Mouse (Mus musculus) left cerebral cortex, adult 8-10 months (tissue): ENCODE measurements around the gene Grtp1. TPM values are rescaled to one million over a fixed set of nuclear protein-coding genes. Genes with fewer than 3 reads are reported as not detected.

Experiments
- DNase-seq, 2 experiments: peaks; one replicate each; pipeline ENCODE4 v3.0.0; 2022; ENCODE audit warnings: low spot score in 2 of 2
- total RNA-seq, 4 experiments: library from RNA; stranded (reverse); gene quantifications; 2 replicates each; pipeline ENCODE4 v1.2.4; 2022

Grtp1 gene
- total RNA-seq, 4 experiments from 2014 or later = 5.1 to 7.4 (median 5.7) TPM

DNA sequence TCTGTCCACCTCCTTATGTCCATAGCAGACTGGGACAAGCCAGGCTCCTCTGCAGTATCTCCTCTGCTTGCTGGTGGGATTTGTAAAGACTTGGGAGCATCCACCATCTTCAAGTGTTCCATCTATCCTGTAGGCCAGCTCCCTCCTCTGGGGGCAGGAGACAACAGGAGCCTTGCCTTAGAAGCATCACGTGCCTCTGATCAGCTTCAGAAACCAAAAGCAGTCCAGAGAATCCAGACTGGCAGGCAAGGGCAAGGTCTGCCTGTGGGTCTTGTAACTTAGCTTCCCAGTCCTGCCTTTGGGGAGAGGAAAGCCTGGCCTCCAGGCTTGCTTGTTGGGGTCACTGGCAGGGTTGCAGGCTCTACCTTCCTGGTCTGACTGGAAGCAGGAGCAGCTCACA lies 24.8 kb downstream of the Grtp1 start:
- no peak for DNase-seq

DNA sequence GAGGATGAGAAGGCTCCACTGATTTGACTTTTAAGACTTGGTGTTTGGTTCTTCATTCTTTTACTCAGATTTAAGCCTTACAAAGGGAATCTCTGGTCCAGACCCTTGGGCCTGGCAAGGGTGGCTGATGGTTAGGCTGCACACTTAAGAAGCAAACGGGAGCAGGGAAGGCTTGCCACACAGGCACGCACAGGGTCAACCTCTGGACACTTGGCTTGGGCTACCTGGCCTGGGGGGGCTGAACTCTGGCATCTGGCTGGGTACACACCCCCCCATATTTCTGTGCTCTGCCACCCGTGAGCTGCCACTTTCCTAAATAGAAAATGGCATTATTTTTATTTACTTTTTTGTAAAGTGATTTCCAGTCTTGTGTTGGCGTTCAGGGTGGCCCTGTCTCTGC lies 25.6 kb downstream of the Grtp1 start:
- no peak for DNase-seq

- no peak for DNase-seq
These were observed 26.1 kb downstream of the Grtp1 start for GRCm38 (mm10) chr8:13174305-13174704.

- no peak for DNase-seq
These were observed 29.9 kb downstream of the Grtp1 start for GRCm38 (mm10) chr8:13170510-13170909.

DNA sequence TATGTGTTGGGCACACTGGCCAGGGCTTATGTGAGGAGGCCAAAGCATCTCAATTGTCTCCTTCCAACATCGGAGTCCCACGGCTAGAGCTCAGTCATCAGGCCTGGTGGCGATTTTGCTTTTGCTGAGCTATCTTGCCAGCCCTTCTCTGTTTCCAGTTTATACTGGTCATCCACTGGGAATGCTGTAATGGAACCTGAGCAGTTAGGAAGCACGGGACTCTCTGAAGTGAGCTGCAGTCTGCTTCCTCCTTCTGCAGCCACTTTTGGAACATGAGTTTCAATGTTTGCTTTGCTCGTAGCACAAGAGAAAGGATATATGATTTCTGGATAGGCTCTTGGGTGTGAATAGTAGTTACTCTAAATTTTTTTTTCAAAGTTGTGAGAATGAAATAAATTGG lies 36.1 kb downstream of the Grtp1 start:
- DNase-seq = no peak

GRCm38 (mm10) chr8:13163563-13163962 lies 36.9 kb downstream of the Grtp1 start:
- DNase-seq = no peak

GRCm38 (mm10) chr8:13162098-13162497 lies 38.3 kb downstream of the Grtp1 start:
- no peak for DNase-seq

- DNase-seq = no peak
These were observed 39.7 kb downstream of the Grtp1 start for GRCm38 (mm10) chr8:13160691-13161090.

DNA sequence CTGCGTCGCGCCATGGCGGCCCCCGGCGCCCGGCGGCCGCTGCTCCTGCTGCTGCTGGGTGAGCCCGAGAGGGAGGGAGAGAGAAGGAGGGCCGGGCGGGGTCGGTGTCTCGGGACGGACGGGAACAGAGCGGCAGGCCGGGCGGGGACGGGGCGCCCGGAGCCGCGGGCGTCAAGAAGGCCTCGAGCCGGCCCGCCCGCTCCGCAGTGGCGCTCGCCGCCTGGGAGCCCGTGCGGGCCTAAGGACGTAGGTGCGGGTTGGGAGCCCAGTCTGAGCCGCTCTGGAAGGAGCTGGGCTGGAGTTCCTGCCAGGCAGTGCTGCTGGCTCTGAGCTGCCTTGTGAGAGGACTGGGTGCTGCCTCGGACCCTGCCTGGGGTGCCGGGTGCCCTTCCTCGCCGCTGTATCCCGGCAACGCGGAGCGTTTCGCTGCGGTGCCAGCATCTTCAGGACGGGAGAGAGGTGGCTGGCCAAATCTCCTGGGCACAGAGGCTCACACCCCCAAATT lies 41.0 kb downstream of the Grtp1 start:
- DNase-seq = no peak

DNA sequence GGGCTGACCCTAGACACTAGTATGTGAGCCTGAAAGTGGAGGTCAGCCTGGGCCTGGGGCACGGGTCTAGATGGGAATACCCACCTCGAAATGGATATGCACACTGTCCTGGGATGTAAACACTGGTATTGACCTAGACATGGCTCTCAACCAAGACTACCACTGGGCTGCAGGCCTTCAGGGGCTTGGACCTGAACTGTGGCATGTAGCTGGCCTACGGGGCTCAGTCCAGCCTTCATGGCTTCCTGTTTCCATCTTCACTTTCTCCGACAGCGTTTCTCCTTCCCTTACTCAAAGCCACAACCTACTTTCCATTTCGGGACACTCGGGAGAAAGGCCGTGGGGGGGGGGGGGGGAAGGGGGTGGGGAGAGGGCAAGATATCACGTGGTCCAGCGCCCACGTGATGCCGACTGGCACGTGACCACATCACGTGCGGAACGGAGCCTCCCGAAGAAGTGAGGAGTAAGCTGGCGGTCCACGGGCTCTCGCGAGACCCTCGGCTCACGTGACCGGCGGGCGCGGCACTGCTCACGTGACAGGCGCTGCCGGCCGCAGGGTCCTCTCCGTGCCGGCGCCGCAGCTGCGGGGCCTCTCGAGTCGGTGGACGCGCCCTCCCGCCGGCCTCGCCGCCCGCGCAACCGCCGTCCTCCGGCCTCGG lies 41.6 kb downstream of the Grtp1 start, which contains the start of gene Lamp1:
Gene Lamp1, plus strand, starts transcription at position 444 of the 659 bp plus-strand sequence.
- peak; percentile 99 for DNase-seq

DNA sequence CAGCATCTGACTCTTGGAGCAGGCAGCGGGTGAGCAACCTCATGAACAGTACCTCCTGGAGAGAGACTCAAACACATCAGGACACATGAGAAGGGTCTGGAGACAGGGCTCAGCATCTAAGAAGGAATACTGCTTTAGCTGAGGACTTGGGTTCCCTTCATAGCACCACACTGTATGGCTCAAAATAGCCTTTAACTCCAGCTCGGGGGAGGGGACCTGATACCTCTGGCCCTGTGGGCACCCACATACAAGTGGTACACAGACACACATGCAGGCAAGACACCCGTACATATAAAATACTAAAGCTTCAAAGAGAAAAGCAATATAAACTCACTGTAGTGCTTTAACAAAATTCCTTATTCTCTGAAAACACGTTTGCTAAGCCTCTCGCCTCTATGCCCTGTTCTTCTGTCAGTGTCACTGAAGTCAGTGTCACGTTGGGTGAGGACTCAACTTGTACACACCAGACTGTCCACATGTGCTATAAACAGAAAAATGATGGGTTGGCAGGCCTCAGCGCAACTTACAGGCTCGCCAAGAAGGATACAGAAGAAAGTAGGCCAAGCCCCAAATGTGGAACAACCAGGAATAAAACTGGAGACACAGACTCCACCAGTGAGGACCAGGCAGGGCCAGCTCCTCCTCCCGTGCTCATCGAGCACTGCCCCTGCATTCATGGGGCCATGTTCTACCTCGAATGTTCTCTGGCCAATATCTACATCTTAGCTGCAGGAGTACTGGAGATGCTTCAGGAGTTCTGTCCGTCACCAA lies 43.9 kb downstream of the Grtp1 start:
- DNase-seq = peak in 1 of 2 experiments; percentile 40

DNA sequence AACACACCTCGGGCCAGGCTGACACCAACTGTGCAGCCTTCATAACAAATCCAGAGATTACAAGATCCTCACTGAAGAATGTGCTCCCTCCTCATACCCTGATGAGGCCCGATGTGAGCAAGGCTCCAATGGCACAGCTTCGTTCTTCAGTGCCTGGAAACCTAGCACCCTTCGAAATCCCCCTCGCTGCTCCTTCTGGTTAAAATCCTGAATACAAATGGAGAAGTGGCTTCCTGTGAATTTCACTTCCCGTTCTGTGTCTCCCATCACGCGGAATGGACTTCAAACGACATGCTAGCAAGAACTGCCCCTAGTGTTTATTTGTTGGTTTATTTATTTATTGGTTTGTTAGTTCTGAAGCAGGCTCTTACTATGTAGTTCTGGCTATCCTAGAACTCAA lies 45.1 kb downstream of the Grtp1 start:
- DNase-seq = no peak

GRCm38 (mm10) chr8:13154099-13154498 lies 46.3 kb downstream of the Grtp1 start:
- no peak for DNase-seq

GRCm38 (mm10) chr8:13150929-13151328 lies 49.5 kb downstream of the Grtp1 start:
- DNase-seq = no peak

- no peak for DNase-seq
These were observed 50.6 kb downstream of the Grtp1 start for GRCm38 (mm10) chr8:13149866-13150265.

DNA sequence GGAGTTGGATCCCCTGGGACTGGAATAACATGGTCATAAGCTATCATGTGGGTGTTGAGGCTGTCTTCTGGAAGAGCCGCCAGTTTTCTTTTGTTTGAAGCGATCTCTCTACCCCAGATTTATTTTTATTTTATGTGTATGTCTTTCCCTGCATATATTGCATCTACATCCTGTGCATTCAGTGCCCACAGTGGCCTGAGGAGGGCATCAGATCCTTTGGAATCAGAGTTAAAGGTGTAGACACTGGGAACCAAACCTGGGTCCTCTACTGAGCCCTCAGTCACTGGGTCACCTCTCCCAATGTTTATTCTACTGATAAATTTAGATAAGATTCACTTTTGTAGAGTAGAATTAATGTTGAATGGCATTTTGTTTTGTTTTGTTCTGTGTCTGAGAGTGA lies 51.1 kb downstream of the Grtp1 start:
- DNase-seq = no peak

- no peak for DNase-seq
These were observed 51.9 kb downstream of the Grtp1 start for GRCm38 (mm10) chr8:13148476-13148875.

GRCm38 (mm10) chr8:13141681-13142080 lies 58.7 kb downstream of the Grtp1 start:
- no peak for DNase-seq

DNA sequence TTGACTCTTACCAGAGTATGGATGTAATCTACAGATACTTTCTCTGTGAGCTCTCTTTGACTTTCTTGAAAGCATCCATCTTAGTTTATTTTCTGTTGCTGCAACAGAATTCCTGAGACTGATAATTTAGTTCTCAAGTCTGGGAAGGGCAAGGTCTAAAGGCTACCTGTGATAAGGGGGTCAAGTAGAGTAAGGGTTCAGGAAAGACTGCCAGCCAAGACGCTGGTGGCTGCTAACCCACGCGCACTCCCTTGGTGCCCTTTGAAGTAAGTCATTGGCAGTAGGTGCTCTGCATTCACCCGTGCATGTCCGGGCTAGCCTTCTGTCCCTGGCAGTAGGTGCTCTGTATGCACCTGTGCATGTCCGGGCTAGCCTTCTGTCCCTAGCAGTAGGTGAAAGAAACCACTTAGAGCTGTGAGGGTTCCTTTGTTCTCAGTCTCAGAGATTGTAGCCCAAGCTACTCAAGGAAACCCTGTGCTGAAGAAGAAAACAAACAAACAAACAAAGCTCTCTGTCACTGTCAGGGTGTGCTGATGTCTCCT lies 60.7 kb downstream of the Grtp1 start:
- DNase-seq = no peak

DNA sequence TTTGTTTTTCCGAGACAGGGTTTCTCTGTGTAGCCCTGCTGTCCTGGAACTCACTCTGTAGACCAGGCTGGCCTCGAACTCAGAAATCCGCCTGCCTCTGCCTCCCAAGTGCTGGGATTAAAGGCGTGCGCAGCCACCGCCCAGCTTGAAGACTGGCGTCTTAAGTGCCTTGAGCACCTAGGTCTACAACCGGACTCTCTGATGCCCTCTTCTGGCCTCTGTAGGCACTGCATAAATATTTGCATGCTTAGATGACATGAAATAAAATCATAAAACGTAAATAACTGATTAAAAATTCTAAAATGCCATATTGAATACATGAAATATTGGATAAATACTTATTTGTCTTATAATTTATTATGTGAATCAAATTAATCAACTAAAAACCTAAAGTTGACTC lies 68.2 kb downstream of the Grtp1 start:
- peak in 1 of 2 experiments; percentile 23 for DNase-seq

DNA sequence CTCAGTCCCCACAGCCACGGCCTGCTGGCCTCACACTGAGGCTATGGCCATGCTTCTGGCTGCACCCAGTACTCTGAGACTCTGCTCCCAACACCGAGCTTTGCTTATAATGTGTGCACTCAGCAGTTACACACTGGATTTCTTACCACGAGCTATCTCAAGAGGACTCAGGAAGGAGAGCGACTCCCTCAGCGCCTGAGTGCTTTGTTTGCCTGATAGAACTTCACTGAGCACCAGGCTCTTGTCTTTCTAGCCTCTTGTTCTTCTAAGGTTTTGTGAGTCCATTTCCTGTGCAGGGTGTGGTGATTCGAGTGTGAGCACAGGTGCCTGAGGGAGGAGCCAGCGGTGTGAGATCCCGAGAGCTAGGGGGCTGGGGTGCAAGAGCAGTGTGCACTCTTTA lies 75.5 kb downstream of the Grtp1 start:
- DNase-seq = no peak

DNA sequence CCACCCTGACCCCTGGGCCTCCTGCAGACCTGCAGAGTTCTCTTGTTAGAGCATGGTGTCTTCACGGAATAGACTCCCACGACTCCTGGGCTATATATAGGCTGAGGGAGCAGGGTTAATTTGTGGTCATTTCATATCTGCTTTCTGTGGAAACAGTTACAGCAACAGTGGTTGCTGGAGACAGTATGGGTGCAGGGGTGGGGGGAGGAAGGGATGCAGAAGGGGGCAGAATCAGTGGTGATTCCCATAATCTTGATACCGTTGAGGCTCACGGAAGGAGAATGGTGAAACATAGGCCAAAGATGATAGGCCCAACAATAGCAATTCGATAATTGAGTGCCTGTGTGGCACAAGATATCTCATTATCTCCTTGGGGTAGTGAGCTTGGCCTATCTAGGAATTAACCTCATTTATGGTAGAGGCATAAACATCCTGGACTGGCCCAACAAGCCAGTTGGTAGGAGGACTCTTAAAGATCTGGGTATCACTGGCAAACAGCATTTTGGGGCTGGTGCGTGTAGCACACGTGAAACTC lies 77.5 kb downstream of the Grtp1 start:
- no peak for DNase-seq
